In the genomic region with DNA sequence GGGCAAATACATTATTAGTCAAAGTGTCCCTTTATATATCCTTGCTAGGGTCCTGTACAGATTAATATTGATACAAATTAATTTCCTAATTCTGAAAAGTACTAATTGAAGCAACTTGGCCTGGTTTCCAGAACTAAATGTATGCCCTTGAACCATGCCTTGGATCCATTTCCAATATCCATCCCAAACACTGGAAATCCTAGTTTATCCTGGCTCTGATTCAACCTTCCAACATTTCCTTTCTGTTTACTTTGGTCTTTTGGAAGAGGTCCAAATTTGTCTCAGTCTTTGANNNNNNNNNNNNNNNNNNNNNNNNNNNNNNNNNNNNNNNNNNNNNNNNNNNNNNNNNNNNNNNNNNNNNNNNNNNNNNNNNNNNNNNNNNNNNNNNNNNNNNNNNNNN, we compare ENCODE assay signal across 15 mouse cellular contexts.
A peak's percentile ranks its signal among the peaks of the same experiment; 100 is the strongest.
DNase-seq lines count a peak whose midpoint lies in the region; ATAC-seq and TF ChIP-seq lines count a peak whose summit lies in the region.
"Had no signal": no experiment of that assay in that cellular context is flagged by ENCODE, and none has a peak within 500 bp of the region (broad histone marks: within the 10 kb centered on the region; RNA-seq: fewer than 3 reads in every experiment).

No protein-coding gene starts in this region.

- peak; percentile 54 for DNase-seq in kidney, postnatal 0 days (ENCODE audit: low spot score)
- DNase-seq in kidney, postnatal 14 days = no peak
- peak; percentile 47 for DNase-seq in lung, postnatal 0 days (ENCODE audit: low spot score)
- DNase-seq in lung, adult 18-20 months = no peak
- DNase-seq in brain, embryonic 18.5 days (ENCODE audit: low read depth, low spot score) = peak; percentile 16
- DNase-seq: adrenal gland, postnatal 14 days; cerebellum, adult 8-10 months; heart, adult 18-20 months; thymus, postnatal 25 days had no signal

- no peaks in the 10 kb centered on the region for H3K27me3 ChIP-seq in forebrain, embryonic 16.5 days (replicated peaks; ENCODE audit: control insufficient read depth, insufficient read depth, low read length)
- no peaks in the 10 kb centered on the region for H3K27me3 ChIP-seq in forebrain, embryonic 12.5 days
- no peaks in the 10 kb centered on the region for H3K27me3 ChIP-seq in kidney, postnatal 0 days (ENCODE audit: insufficient read depth, low read length)
- H3K27me3 ChIP-seq in lung, postnatal 0 days (replicated peaks; ENCODE audit: insufficient read depth, low read length) = no peaks in the 10 kb centered on the region
- H3K27me3 ChIP-seq: hindbrain, embryonic 13.5 days; limb, embryonic 15.5 days had no signal

- no peak for TF ChIP-seq CTCF in kidney, postnatal 0 days (IDR thresholded peaks at IDR 0.05; ENCODE audit: low read depth)
- no peak for TF ChIP-seq CTCF in lung, postnatal 0 days (IDR thresholded peaks at IDR 0.05)

- no peaks in the 10 kb centered on the region; the same call in none of the 2 replicates for H3K4me1 ChIP-seq in forebrain, embryonic 16.5 days (replicated peaks; ENCODE audit: control insufficient read depth, insufficient read depth, low read length)
- H3K4me1 ChIP-seq in forebrain, embryonic 12.5 days = no peaks in the 10 kb centered on the region
- H3K4me1 ChIP-seq in kidney, postnatal 0 days (replicated peaks; ENCODE audit: insufficient read depth, low read length) = no peaks in the 10 kb centered on the region
- no peaks in the 10 kb centered on the region for H3K4me1 ChIP-seq in lung, postnatal 0 days (ENCODE audit: insufficient read depth, low read depth, low read length)
- H3K4me1 ChIP-seq: hindbrain, embryonic 13.5 days had no signal

- H3K4me2 ChIP-seq in forebrain, embryonic 16.5 days (ENCODE audit: low read length) = no peak overlapping the region
- H3K4me2 ChIP-seq in forebrain, embryonic 12.5 days = no peak overlapping the region
- H3K4me2 ChIP-seq in kidney, postnatal 0 days (ENCODE audit: low read length) = no peak overlapping the region
- no peak overlapping the region for H3K4me2 ChIP-seq in lung, postnatal 0 days (replicated peaks; ENCODE audit: low read depth, low read length)
- H3K4me2 ChIP-seq: hindbrain, embryonic 13.5 days; limb, embryonic 15.5 days had no signal

- no peaks in the 10 kb centered on the region for H3K9me3 ChIP-seq in forebrain, embryonic 16.5 days (ENCODE audit: control insufficient read depth, low read length)
- no peaks in the 10 kb centered on the region for H3K9me3 ChIP-seq in forebrain, embryonic 12.5 days
- no peaks in the 10 kb centered on the region for H3K9me3 ChIP-seq in kidney, postnatal 0 days (replicated peaks; ENCODE audit: low read length)
- no peaks in the 10 kb centered on the region for H3K9me3 ChIP-seq in lung, postnatal 0 days (ENCODE audit: low read length)
- H3K9me3 ChIP-seq: hindbrain, embryonic 13.5 days; limb, embryonic 15.5 days had no signal

- H3K4me3 ChIP-seq in forebrain, embryonic 16.5 days (replicated peaks; ENCODE audit: low read length) = no peak overlapping the region
- no peak overlapping the region for H3K4me3 ChIP-seq in forebrain, embryonic 12.5 days (replicated peaks)
- no peak overlapping the region for H3K4me3 ChIP-seq in kidney, postnatal 0 days (replicated peaks; ENCODE audit: low read depth, low read length)
- H3K4me3 ChIP-seq in lung, postnatal 0 days (ENCODE audit: low read depth, low read length) = no peak overlapping the region
- H3K4me3 ChIP-seq: hindbrain, embryonic 13.5 days; limb, embryonic 15.5 days had no signal

- no peaks in the 10 kb centered on the region for H3K36me3 ChIP-seq in forebrain, embryonic 16.5 days (ENCODE audit: control insufficient read depth, insufficient read depth)
- H3K36me3 ChIP-seq in forebrain, embryonic 12.5 days (replicated peaks) = no peaks in the 10 kb centered on the region
- H3K36me3 ChIP-seq in kidney, postnatal 0 days (ENCODE audit: insufficient read depth, low read length) = no peaks in the 10 kb centered on the region
- no peaks in the 10 kb centered on the region for H3K36me3 ChIP-seq in lung, postnatal 0 days (ENCODE audit: insufficient read depth, low read length)
- H3K36me3 ChIP-seq: hindbrain, embryonic 13.5 days; limb, embryonic 15.5 days had no signal

- H3K27ac ChIP-seq in forebrain, embryonic 16.5 days (ENCODE audit: low read length) = no peak overlapping the region
- H3K27ac ChIP-seq in forebrain, embryonic 12.5 days = no peak overlapping the region
- H3K27ac ChIP-seq in kidney, postnatal 0 days = no peak overlapping the region
- H3K27ac ChIP-seq in lung, postnatal 0 days (ENCODE audit: low read length) = no peak overlapping the region
- H3K27ac ChIP-seq: hindbrain, embryonic 13.5 days; limb, embryonic 15.5 days had no signal

- no peak overlapping the region for H3K9ac ChIP-seq in forebrain, embryonic 16.5 days (replicated peaks; ENCODE audit: low read depth, low read length)
- H3K9ac ChIP-seq in forebrain, embryonic 12.5 days = no peak overlapping the region
- H3K9ac ChIP-seq in kidney, postnatal 0 days (ENCODE audit: low read depth, low read length) = no peak overlapping the region
- H3K9ac ChIP-seq in lung, postnatal 0 days (replicated peaks; ENCODE audit: low read depth) = no peak overlapping the region
- H3K9ac ChIP-seq: hindbrain, embryonic 13.5 days; limb, embryonic 15.5 days had no signal

- ATAC-seq in forebrain, embryonic 16.5 days = 0 out of 2 replicates have a peak, but pooled peaks have one; percentile 38
- ATAC-seq in forebrain, embryonic 12.5 days (ENCODE audit: low FRiP score) = no peak
- ATAC-seq in kidney, postnatal 0 days (replicated peaks; ENCODE audit: low FRiP score, low read depth) = no peak
- ATAC-seq in lung, postnatal 0 days = no peak
- no peak for ATAC-seq in megakaryocyte-erythroid progenitor cell, adult 5-6 weeks (replicated peaks; ENCODE audit: low FRiP score, low TSS enrichment, poor library complexity, severe bottlenecking)
- ATAC-seq: intestine, postnatal 0 days had no signal

- TF ChIP-seq EP300 in lung, postnatal 0 days (IDR thresholded peaks at IDR 0.05) = no peak

Comparison
In these comparisons a context has a peak if more than half of its experiments do, and no peak if none do; other contexts are left out.
1. DNase-seq: peak in kidney, postnatal 0 days (single experiment), lung, postnatal 0 days (single experiment) and brain, embryonic 18.5 days (single experiment); none in kidney, postnatal 14 days (single experiment) and lung, adult 18-20 months (0 of 2).